Mouse (Mus musculus) cerebellum, postnatal 36 days (tissue): ENCODE results near the gene Cyfip2.

Experiments
- DNase-seq, 2 experiments: peaks; one replicate each; pipeline ENCODE4 v3.0.0; 2021 to 2022; ENCODE audit warnings: mixed read lengths in 2 of 2

The Cyfip2 gene

DNA sequence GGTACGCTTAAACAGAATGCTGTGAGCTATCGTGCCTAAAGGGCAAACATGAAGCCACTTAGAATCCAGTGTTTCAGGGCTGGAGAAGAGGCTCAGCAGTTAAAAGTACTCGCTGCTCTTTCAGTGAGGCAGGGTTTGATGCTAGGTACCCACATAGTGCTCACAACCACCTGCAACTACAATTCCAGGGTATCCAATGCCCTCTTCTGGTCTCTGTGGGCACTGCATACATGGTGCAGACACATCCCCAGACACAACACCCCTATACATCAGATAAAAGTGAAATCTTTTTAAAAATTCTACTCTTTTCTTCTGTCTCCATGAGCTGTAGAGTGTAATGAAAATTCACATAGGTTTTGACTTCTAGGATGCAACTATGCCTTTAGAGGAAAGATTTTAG is 38.7 kb downstream of the Cyfip2 start:
- DNase-seq: no peak

GRCm38 (mm10) chr11:46272058-46272681 is 40.5 kb downstream of the Cyfip2 start:
- DNase-seq: no peak

- DNase-seq: no peak
Measured at GRCm38 (mm10) chr11:46269893-46270292, 42.8 kb downstream of the Cyfip2 start.

DNA sequence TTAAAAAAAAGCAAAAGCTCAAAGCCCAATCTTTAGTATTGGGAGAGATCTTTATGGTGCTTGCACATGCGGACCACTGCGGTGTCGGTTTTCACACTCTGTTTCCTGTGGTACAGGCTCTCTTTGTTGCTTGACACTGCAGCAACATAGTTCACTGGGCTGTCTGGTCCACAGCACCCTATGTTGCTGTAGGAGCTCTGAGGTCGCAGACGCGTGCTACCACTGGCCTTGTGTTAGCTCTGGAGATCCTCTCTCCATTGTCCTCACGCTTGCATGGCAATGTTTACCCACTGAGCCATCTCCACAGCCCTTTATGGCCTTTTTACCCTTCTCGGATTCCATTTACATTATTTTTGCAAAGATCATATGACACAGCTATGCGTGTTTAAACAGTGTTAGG is 43.3 kb downstream of the Cyfip2 start:
- no peak for DNase-seq

DNA sequence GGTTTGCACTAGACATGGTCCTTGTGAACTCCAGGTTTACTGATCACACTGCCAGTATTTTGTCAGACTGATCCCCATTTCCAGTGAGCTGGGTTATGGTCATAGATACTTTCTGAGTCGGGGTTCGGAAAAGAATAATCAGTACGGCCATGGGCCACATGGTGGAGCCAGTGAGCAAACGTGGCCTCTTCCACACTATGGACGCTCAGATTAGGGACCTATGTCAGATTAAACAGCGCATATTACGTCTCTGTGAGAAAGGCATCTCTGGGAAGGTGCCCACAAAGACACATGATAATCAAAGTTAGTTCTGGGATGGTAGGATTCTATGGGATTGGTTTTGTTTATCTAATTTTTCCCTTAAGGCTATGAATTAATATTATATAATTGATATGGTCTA is 43.7 kb downstream of the Cyfip2 start:
- peak; percentile 76 to 80 for DNase-seq

GRCm38 (mm10) chr11:46265031-46265786 is 47.5 kb downstream of the Cyfip2 start:
- DNase-seq: no peak

DNA sequence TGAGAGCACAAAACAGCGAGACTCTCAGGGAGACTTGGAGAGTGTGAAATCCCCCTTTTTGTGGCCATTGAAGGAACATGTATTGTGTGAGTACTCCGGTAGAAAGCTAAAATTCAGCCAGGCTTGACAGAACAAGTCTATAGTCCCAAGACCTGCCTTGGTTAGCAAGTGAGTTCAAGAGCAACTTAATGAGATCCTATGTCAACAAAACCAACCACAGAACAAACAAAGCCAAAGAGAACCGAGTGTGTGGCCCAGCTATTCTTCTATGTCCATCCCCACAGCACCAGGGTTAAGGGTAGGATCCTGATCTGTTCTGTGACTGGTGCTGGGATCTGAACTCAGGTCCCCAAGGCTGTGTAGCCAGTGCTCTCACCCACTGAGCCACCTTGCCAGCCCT is 48.1 kb downstream of the Cyfip2 start:
- no peak for DNase-seq

DNA sequence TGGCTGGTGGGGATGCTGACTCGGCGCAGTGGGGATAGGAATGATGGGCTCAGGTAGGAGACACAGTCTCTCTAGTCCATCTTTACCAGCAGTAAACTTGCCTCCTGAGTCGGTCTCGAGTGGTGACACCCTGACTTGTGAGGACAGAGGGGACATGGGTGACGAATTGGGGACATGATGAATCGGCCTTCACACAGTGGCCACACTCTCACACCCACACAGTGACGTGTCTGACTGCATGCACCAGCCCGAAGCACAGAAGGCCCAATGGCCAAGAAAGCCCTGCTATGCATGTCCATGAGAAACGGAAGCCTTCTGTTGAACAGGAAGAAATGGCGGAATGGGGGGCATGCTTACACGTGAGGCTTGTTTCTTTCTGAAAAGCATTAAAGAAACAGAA is 49.4 kb downstream of the Cyfip2 start:
- DNase-seq: no peak

GRCm38 (mm10) chr11:46262854-46263253 is 49.8 kb downstream of the Cyfip2 start:
- no peak for DNase-seq

DNA sequence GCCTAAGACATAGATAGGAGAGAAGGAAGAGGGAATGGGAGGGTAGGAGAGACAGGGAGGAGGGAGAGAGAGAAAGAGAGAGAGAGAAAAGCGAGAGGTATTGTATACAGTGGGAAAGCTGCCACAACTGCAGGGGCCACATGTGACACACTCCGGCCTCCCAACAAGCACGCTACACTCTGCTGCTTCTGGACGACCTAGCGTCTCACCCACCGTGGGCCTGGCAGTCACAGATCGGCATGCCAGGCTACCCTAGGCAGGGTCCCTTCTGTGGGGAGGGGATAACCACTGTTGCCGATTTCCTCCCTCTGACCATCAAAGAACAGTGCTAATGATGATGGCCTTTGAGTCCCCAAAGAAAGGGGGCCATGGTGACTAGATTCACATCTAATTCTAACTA is 53.9 kb downstream of the Cyfip2 start:
- no peak for DNase-seq

DNA sequence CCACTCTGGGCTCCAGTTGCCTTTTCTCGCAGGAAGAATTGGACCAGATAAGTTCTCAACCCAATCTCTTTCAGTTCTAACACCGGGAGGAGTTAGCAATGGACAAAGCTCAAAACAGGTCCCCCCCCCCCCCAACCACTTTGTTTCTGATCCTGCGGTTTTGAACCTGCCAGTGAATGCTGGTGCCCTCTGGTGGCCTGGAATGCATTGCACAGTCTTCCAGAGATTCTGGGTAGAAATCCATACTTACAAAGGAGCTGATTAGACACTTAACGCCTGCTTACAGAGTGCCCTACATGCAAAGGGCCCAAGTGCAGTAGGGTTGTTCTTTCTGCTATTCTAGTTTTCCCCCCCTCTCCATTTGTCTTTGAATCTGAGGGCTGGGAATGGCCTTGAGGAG is 54.5 kb downstream of the Cyfip2 start:
- peak; percentile 32 to 39 for DNase-seq

DNA sequence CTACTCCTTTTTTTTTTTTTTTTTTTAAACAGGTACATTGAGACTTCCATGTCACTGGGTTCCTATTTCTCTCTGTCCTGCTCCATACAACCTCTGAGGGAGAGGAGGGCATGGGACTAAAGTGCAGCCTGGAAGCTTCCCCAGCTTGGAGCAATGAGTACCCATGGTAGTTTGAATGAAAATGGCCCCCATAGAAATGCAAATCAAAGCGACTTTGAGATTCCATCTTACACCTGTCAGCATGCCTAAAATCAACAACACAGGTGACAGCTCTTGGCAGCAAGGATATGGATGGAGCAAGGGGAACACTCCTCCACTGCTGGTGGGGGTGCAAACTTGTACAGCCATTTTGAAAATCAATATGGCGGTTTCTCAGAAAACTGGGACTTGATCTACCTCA is 57.4 kb downstream of the Cyfip2 start:
- no peak for DNase-seq

DNA sequence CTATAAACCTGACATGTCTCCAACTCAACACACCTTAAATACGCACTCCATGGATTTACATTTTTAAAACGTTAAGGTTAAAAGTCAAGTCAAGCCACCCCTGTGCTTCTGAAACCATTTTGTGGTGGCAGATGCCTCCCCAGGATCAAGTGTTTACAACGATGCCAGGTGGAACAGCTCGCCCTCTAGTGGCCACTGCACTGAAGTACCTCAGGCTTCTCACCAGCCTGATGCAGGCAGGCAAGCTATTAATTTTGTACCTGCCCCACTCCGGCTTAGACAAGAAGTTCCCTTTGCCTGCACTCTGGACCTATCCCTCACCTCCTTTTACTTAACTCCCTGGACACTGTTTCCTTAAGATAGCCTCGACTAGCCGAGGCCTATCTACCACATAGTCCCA is 60.7 kb downstream of the Cyfip2 start:
- DNase-seq: peak; percentile 74 to 80

DNA sequence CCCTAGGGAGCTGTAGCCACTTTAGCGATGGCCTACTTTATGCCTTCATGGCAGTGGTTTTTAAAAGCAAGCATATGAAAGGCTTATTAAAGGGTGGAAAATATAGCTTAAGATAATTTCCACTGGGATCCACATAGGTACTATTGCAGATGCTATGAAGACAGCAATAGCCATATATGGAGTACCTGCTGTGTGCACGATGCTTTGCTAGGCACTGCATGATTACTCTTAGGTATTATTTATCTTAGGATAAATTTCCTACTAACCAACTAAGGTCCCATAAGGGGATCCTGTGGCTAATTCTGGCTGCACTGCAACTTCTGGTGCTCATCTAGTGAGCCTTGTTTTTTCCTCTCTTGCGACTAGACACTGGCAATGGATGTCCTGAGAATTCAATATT is 64.3 kb downstream of the Cyfip2 start:
- DNase-seq: no peak

GRCm38 (mm10) chr11:46246393-46246792 is 66.3 kb downstream of the Cyfip2 start:
- DNase-seq: no peak

DNA sequence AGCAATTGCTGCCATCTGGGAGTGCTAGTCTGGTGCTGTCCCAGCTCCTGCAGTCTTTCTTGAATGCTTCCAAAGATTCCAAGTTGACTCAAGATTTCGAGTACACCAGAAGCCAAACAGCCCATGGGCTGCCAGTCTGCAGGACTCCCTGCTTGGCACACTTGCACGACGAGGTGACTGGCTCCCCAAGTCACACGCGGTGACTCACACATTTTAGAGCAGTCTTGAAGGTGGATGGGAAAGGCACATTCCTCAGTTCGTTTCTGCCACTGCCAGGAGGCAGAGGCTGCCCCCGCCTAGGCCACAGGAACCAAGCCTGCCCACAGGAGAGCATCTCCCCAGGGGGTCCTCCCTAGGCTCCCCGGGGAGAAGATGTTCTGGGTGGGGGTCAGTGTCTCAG is 66.7 kb downstream of the Cyfip2 start:
- no peak for DNase-seq

DNA sequence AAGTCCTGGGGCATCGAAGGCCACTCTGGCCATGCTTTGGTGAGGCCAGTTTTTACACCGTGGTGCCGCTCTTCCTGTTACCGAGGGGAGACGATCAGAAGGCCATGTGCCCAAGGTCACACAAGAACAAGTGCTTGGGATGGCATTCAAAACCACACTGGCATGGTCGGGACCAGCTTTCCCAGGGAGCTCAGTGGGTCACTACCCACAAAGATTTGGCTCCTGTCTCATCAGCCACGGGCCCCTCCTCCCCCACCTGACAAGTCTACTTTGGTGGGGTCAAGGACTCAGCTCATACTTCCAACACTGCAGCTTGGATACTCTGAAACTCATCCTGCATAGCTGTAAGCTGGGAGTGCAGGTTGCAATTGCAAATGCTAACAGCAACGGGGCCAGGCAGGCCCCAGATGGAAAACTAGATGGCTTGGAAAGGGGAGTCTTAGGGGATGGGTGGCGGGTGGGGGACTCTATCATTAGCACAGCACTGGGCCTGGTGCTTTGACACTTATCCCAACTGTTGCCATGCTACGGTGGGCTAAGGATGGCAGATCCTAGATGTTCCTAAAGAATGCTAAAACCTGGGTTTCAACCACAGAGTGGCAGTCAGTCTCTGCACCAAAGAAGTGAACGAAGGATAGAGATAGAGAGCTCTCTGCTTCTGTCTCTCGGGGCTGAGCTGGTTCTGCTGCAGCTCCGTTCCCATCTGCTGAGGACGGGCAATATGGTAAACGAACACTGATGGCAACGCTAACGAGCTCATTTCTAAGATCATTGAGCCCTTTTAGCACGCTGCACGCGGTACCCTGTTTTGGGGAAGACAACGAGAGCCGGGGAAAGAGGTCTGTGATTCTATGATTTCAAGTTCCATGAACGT is 67.7 kb downstream of the Cyfip2 start:
- DNase-seq: no peak

- DNase-seq: no peak
Measured at GRCm38 (mm10) chr11:46241985-46242384, 70.7 kb downstream of the Cyfip2 start.

GRCm38 (mm10) chr11:46241150-46241673 is 71.4 kb downstream of the Cyfip2 start:
- DNase-seq: no peak

DNA sequence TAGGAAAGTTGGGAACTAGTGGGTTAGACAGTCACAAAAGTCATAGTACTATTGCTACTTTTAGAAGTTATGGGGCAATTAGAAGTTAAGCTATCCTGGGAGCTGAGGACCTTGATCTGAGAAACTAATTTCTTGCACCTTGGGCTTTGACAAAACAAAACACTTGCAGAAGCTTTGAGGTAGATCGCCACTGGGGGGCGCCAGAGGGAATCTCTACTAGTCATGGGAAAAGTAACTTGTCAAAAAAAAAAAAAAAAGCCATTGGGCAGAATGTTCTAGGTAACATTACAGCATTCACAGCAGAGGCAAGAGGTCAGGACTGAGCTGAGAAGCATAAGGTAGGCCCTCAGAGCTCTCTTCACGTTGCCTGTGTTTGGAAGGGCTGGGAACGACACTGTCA is 75.7 kb downstream of the Cyfip2 start:
- DNase-seq: peak; percentile 77 to 79

- DNase-seq: no peak
Measured at GRCm38 (mm10) chr11:46235334-46235733, 77.3 kb downstream of the Cyfip2 start, which contains the start of gene Fndc9. Gene Fndc9, plus strand, starts transcription at chr11:46235531.

DNA sequence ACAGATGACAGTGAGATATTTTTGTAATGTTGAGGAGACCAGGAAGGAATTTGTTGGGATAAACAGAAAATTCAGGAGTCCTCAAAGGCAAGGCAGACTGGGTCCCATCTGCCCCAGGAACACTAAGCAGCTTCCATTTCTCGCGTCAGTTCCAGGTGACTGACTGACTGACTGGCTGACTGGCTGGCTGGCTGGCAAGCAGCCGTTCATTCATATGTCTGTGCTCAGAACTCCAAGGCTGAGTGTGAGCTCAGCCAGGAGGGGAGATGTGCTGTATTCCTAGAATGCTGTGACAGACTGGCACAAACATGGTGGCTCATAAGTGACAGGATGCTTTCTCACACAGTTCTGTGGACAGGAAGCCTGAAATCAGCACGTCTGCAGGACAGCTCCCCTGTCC is 78.7 kb downstream of the Cyfip2 start:
- DNase-seq: no peak

- DNase-seq: no peak
Measured at GRCm38 (mm10) chr11:46232803-46233202, 79.9 kb downstream of the Cyfip2 start.
